Mouse (Mus musculus) right cerebral cortex, adult 2 months (tissue): ENCODE data around the gene Creb5.
A peak's percentile ranks its signal among the peaks of the same experiment; 100 is the strongest.

Source experiments
- DNase-seq, 2 experiments: peaks; one replicate each; pipeline ENCODE4 v3.0.0; 2021 to 2022; ENCODE audit warnings: low spot score in 2 of 2

Creb5 gene

DNA sequence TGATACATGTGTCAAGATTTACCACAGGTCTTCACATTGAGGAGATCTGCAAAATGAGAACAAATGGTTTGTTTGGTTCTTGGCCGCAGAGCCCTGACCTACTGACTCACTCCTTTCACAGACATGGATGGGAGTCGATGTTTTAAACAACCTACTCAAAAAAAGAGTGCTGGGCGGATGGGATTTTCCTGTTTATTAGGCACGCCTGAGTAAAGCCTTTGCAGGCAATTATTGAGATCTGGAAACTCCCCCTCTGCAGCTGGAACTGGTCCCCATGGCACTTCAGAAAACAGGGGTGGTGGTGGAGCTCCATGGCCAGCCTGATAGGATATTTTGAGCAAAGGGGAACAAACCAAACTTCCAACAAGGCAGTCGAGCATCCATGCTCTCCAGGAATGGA lies 258.9 kb downstream of the Creb5 start:
- DNase-seq, result no peak

DNA sequence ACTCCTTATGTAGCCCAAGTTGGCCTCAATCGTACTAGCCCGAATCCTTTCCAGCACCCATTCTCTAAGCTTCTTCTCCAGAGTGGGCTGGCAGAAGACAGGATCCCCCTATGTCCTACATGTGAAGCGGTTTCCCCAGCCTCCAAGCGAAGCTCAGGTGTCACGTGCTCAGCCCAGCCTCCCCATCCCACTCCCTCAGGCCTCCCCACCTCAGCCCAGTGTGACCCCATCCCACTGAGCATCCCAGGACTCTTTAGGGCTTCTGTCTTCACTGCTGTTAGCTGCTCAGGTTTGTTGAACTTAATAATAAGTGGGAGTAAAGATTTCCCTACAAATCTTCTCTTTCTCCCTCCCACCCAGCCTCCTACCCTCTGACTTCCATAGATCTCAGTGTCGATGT lies 261.2 kb downstream of the Creb5 start:
- DNase-seq, result no peak

DNA sequence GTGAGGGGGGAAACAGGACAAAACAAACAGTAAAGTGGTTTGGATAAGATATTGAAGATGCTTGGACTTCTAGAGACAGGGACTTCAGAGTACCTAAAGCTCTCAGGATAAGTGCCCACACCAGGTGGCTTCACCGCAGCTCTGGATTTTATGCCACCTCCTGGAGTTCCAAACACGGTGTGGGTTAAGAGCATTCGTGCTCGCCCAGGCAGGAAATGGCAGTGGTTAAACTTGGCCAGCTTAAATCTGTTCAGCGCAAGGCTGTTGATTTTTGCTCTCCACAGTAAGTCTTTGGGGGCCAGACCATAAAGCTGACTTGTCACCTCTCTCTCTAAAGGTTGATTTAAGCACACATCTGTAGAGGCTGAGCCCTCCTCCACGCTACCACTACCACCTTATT lies 262.3 kb downstream of the Creb5 start:
- DNase-seq, result no peak

DNA sequence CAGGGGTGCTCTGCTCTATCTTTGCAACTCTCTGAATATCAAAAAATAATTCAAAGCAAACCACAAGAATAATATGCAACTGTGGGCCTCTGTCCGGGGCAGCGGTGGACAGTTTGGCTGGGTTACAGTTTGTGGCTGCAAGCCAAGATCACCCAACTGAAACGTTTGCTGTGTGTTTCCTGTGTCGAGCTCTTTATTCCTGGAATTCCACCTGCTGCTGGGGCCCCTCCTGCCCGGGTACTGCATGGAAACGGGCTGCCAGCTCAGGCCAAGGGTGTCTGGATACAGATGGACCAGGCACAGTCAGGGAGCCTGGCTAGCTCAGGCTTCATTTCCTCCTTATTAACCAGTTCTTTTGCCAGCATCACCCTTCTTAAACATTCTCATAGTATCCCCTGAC lies 269.0 kb downstream of the Creb5 start:
- no peak for DNase-seq

GRCm38 (mm10) chr6:53560928-53561327 lies 273.9 kb downstream of the Creb5 start:
- DNase-seq, result no peak

GRCm38 (mm10) chr6:53562586-53562985 lies 275.5 kb downstream of the Creb5 start:
- no peak for DNase-seq

DNA sequence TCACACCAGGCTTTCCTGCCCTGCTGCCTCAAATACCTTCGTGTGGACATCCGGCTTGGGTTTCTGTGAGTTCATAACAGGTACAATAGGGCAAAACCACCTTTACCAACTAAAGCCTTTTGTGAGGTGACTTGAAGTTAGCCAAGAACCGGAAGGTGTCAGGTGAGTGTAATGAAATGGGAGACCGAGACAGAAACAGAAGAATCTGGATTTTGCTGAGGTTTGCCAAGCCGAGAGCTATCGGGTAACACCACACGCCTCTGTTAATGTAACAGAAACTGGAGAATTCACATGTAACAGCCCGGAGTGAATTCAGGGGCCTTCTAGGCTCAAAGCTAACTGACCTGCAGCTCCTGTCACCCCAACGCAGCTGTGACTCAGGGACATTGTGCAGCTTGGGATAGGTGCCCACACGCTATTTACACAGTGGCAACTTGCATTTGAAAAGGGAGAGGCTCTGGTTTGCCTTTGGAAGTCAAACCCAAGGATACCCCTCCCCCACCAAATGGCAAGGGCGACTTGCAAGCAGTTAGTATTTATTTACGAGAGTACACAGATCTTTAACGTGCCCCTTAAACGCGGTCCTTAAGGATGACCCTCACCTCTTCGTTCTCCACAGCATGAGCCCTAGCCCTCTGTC lies 276.6 kb downstream of the Creb5 start:
- no peak for DNase-seq

- DNase-seq, result no peak
These were observed 282.4 kb downstream of the Creb5 start for GRCm38 (mm10) chr6:53569436-53569835.

DNA sequence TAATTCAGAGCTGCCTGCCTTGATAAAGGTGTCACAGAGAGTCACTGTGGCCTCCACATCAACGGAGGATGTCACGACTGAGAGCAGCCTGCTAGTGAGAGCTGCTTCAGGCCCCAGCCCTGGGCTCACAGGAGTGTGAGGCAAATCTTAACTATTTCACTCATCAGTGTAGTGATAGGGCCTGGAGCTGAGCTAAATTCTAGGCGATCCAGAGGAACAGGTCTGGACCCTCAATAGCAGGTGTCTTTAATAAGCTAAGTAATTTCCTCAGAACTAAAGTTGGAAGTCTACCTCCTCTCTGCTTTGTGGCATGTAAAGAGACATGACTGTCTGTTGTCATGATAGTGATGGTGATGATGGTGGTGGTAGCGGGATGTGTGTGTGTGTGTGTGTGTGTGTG lies 283.8 kb downstream of the Creb5 start:
- no peak for DNase-seq

GRCm38 (mm10) chr6:53571571-53572122 lies 284.6 kb downstream of the Creb5 start:
- no peak for DNase-seq

DNA sequence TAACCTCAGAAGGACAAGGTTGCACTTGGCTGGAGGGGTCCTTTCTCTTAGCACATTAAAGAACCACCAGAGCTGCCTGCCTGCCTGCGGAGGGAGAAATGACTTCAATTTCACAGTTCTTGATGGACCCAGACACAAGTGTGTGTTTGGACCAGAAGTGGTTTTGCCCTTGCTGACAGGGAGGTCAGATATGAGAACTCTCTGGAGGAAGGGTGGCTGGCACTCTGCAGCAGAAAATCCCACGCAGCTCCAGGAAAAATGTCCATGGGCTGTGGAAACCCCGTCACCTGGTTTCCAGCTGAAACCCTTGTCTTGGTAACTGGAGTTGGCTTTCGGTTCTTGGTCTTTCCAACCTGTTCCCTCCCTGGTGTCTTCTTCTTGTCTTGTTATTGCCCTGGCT lies 285.4 kb downstream of the Creb5 start:
- DNase-seq, result no peak

GRCm38 (mm10) chr6:53572979-53573710 lies 286.1 kb downstream of the Creb5 start:
- DNase-seq, result peak; percentile 87 to 88

DNA sequence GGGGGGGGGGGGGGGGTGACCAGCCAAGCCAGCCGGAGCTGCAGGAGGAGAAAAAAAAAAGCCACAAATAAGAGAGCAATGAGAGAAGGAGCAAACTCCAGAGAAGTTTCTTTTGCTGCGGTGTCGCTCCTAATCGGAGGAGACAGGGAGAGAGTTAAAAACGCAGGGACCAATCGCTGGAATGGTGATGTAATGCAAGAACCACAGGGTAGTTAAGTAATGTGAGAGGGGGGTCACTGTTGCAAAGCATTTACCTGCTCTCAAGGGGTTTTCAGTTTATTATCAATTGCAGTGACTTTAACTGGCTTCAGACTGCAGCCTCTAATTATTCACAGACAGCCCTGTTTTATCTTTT lies 286.6 kb downstream of the Creb5 start:
- DNase-seq, result no peak

GRCm38 (mm10) chr6:53574097-53574496 lies 287.0 kb downstream of the Creb5 start:
- DNase-seq, result no peak

- DNase-seq, result no peak
These were observed 288.1 kb downstream of the Creb5 start for GRCm38 (mm10) chr6:53575191-53575590.

GRCm38 (mm10) chr6:53575836-53576235 lies 288.8 kb downstream of the Creb5 start:
- no peak for DNase-seq

GRCm38 (mm10) chr6:53576841-53577240 lies 289.8 kb downstream of the Creb5 start:
- no peak for DNase-seq

DNA sequence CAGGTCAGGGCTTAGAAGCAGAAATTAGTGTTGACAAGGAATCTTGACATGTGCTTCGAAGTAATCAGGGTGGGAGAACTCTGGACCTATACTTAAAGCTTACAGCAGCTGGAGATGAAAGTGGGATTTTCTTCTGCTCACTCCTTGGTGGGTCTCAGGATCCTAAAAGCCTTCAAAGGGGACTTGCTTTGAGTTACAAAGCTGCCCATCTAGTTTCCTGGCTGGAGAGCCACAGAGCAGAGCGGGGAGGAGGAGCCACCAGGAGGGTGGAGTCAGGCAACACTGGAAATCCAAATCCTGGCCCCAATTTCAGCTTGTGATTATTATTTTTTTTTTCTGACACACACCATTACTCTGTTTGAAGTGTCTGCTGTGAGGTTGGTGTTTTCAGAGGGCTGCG lies 290.7 kb downstream of the Creb5 start:
- no peak for DNase-seq

DNA sequence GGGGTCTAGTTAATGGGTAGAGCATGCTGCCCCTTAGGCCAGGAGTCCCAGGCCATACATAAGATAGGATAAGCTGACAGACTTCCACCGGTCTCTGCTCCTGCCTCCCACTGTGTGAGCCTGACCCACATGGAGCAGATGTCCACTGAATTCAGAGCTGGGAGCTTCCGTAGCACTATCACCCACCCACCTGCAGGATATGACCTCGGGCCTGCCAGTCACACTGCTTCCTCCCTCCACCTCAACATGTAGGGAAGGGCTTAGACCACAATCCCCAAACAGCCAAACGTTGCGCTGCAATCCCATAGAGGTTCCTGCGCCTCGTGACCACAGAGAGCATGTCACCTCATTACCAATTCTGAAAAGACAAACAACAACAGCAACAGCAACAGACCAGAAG lies 293.3 kb downstream of the Creb5 start:
- DNase-seq, result no peak

GRCm38 (mm10) chr6:53583234-53583875 lies 296.3 kb downstream of the Creb5 start:
- DNase-seq, result peak; percentile 29 to 44

DNA sequence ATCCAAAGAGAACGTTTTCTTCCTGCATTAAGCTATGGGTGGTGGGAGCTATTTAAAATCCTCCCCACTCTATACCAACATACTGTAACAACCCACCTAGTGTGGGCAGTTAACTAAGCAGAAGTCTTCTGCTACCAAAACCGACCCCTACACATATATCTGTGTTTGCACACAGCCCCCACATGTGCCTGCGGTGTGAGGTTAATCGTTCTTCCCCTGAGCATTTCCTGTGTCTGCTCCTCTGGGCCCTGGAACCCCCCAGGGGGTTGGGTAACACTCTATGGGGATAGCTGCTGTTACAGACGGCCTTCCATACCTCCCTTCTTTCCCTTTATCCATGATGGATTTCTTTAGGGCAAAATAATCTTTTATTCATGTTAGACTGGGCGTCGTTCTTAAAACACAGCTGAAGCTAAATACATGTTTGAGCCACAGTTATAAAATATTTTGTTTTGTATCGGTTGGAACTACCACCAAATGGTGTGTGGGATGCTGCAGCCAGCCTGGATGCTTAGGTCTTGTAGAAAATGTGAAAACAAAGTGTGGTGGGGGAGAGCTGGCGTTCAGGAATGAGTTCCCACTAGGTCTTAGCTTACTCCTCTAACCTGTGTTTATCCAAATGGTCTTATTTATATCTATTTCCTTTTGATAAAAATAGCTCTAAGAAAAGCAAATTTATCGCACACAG lies 297.8 kb downstream of the Creb5 start:
- DNase-seq, result peak; percentile 39 to 49

DNA sequence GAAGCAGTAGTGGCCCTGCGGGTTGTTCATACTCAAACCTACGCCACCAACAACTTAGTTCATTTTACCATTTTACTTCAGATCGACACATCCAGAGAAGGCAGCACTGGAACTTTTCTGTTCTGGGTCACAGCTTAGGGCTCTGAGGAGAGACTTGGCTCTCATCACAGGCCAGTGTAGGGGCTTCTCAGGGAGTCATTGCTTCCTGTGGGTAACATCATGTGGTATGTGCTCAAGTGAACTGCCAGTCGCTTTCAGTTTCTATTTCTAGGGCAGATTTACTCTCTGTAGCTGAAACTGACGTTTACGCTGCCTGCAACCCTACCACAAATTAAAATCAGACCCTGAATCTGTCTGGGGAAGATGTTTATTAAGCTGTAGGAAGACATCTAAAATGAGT lies 302.7 kb downstream of the Creb5 start:
- no peak for DNase-seq
